In the genomic region with DNA sequence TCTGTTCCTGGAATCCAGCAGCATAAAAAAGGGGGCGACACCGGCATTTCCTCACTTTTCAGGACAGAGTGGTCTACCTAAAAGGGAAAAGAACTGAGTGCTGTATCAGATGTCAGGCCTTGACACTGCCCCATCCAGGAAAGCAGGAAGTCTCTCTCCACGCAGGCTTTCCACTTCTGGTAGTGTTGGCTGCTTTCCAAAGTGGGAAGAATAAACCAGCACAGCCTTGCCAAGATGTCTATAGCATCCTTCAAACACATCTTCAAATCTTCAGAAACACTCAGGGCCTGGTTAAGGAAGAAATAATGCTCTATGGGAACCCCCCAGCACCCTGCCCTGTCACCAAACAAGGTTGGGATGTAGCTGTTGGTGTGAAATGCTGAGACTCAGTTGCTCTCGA, we compare ENCODE assay signal across 13 mouse cellular contexts.
DNase-seq lines count a peak whose midpoint lies in the region; ATAC-seq and TF ChIP-seq lines count a peak whose summit lies in the region.
"Had no signal": no experiment of that assay in that cellular context is flagged by ENCODE, and none has a peak within 500 bp of the region (broad histone marks: within the 10 kb centered on the region; RNA-seq: fewer than 3 reads in every experiment).

No protein-coding gene starts in this region.

- H3K4me1 ChIP-seq in heart, embryonic 16.5 days (ENCODE audit: control insufficient read depth, insufficient read depth, low read length): peaks cover 6% of the 10 kb centered on the region; the same call in 1 of the 2 replicates
- H3K4me1 ChIP-seq in lung, embryonic 14.5 days (ENCODE audit: insufficient read depth): peaks cover 9% of the 10 kb centered on the region; the same call in 1 of the 2 replicates
- H3K4me1 ChIP-seq: midbrain, embryonic 10.5 days had no signal

- no peaks in the 10 kb centered on the region for H3K36me3 ChIP-seq in heart, embryonic 16.5 days (ENCODE audit: control insufficient read depth, insufficient read depth)
- no peaks in the 10 kb centered on the region for H3K36me3 ChIP-seq in lung, embryonic 14.5 days (ENCODE audit: insufficient read depth)
- H3K36me3 ChIP-seq: midbrain, embryonic 10.5 days had no signal

- no peak overlapping the region for H3K4me2 ChIP-seq in heart, embryonic 16.5 days (ENCODE audit: low read depth, low read length)
- no peak overlapping the region for H3K4me2 ChIP-seq in lung, embryonic 14.5 days

- H3K9me3 ChIP-seq in heart, embryonic 16.5 days (replicated peaks; ENCODE audit: control insufficient read depth, low read length): no peaks in the 10 kb centered on the region
- no peaks in the 10 kb centered on the region for H3K9me3 ChIP-seq in lung, embryonic 14.5 days (ENCODE audit: low read depth, low read length)
- H3K9me3 ChIP-seq: midbrain, embryonic 10.5 days had no signal

- no peak overlapping the region for H3K4me3 ChIP-seq in heart, embryonic 16.5 days (ENCODE audit: low read length)
- H3K4me3 ChIP-seq in lung, embryonic 14.5 days (ENCODE audit: low read depth, low read length): no peak overlapping the region
- H3K4me3 ChIP-seq: midbrain, embryonic 10.5 days; myocyte had no signal

- H3K27ac ChIP-seq in heart, embryonic 16.5 days (ENCODE audit: low read length): no peak overlapping the region
- no peak overlapping the region for H3K27ac ChIP-seq in lung, embryonic 14.5 days (ENCODE audit: low read depth)
- H3K27ac ChIP-seq: liver, embryonic 14.5 days; midbrain, embryonic 10.5 days had no signal

- peak; percentile 26 to 66 for DNase-seq in adrenal gland, adult (ENCODE audit: inconsistent age in 2 of 2, low spot score in 1 of 2)
- DNase-seq in adrenal gland, postnatal 4 days (ENCODE audit: low spot score in 2 of 2): no peak
- no peak for DNase-seq in heart, adult 11 months
- peak; percentile 93 for DNase-seq in lung, embryonic 14.5 days
- DNase-seq in lung, adult 18-20 months: no peak
- DNase-seq in lung, postnatal 25 days (ENCODE audit: low spot score): peak; percentile 19
- DNase-seq in B cell, adult 2 months: no peak
- DNase-seq: embryo, embryonic 11 days had no signal

- TF ChIP-seq CTCF in lung, embryonic 14.5 days (IDR thresholded peaks at IDR 0.05; ENCODE audit: low read depth): no peak

- 0 out of 2 replicates have a peak, but pooled peaks have one; percentile 37 for ATAC-seq in heart, embryonic 16.5 days (replicated peaks; ENCODE audit: extremely low read depth, insufficient read depth, low FRiP score)
- ATAC-seq in lung, embryonic 14.5 days (ENCODE audit: insufficient read depth): peak; percentile 90
- ATAC-seq: intestine, postnatal 0 days had no signal

- no peak overlapping the region for H3K9ac ChIP-seq in heart, embryonic 16.5 days (ENCODE audit: low read length)
- no peak overlapping the region for H3K9ac ChIP-seq in lung, embryonic 14.5 days
- H3K9ac ChIP-seq: liver, embryonic 14.5 days had no signal

- H3K27me3 ChIP-seq in heart, embryonic 16.5 days (ENCODE audit: control insufficient read depth, insufficient read depth, low read length): no peaks in the 10 kb centered on the region
- H3K27me3 ChIP-seq in lung, embryonic 14.5 days (ENCODE audit: insufficient read depth, low read length): no peaks in the 10 kb centered on the region

- 44% methylated on average over 4 of the region's 4 CpGs for WGBS in heart, embryonic 16.5 days
- WGBS in lung, embryonic 14.5 days: 19% methylated on average over 4 of the region's 4 CpGs

Comparison
In these comparisons a context has a peak if more than half of its experiments do, and no peak if none do; other contexts are left out.
1. DNase-seq: peak in adrenal gland, adult (2 of 2), lung, embryonic 14.5 days (single experiment) and lung, postnatal 25 days (single experiment); none in adrenal gland, postnatal 4 days (0 of 2), heart, adult 11 months (single experiment), lung, adult 18-20 months (0 of 2) and B cell, adult 2 months (0 of 2).